Mouse (Mus musculus) limb, embryonic 10.5 days (tissue): ENCODE data around the gene Dbil5. TPM values are rescaled to one million over a fixed set of nuclear protein-coding genes. Genes with fewer than 3 reads are reported as not detected.
"Not testable (repeated sequence)": the region's sequence is repeated elsewhere in the genome, so short reads cannot be mapped to it uniquely, and the experiment has no call there.

Experiments used
- DNase-seq: peaks from one replicate; pipeline ENCODE4 v3.0.0-alpha.2; 2017; ENCODE audit warnings: low spot score
- H3K27ac ChIP-seq: fragments of 300-500 bp; sonication (generic); 2 replicates; pipeline ENCODE4 v1.5.1; 2016; ENCODE audit warnings: mild to moderate bottlenecking
- H3K27me3 ChIP-seq: fragments of 300-500 bp; sonication (generic); 2 replicates; pipeline ENCODE4 v1.6.1; 2016; ENCODE audit warnings: low read depth, mild to moderate bottlenecking; ENCODE audit not compliant: poor library complexity, severe bottlenecking
- H3K36me3 ChIP-seq: fragments of 300-500 bp; sonication (generic); 2 replicates; pipeline ENCODE4 v1.6.1; 2016; ENCODE audit warnings: mild to moderate bottlenecking, moderate library complexity
- H3K4me1 ChIP-seq: fragments of 300-500 bp; sonication (generic); 2 replicates; pipeline ENCODE4 v1.6.1; 2016
- H3K4me3 ChIP-seq: fragments of 300-500 bp; sonication (generic); 2 replicates; pipeline ENCODE4 v1.5.1; 2016; ENCODE audit warnings: mild to moderate bottlenecking, moderate library complexity
- H3K9me3 ChIP-seq: fragments of 300-500 bp; sonication (generic); replicated peaks from 2 replicates; pipeline ENCODE4 v1.6.1; 2016; ENCODE audit warnings: mild to moderate bottlenecking
- WGBS: fragments of 180-500 bp; shearing (Covaris S2); methylation state at CpG from one replicate; pipeline ENCODE4 v1.1.7; 2016; 5-methylcytosine and 5-hydroxymethylcytosine counted together
- polyA plus RNA-seq: library from polyadenylated mRNA; unstranded; fragments of >200 nt; fragmentation: Nextera tagmentation; extraction: Ambion mirVana; gene quantifications from 2 replicates; pipeline ENCODE4 v1.2.1, GENCODE M21; 2016

Dbil5 gene
- polyA plus RNA-seq, 1 experiment from 2014 or later, result 0.26 TPM

- Histone ChIP-seq H3K27ac (no peak overlapping the region), H3K36me3 (peaks cover 96% of the 10 kb centered on the region), H3K9me3 (no peaks in the 10 kb centered on the region), H3K4me1 (no peaks in the 10 kb centered on the region), H3K4me3 (no peak overlapping the region), H3K27me3 (no peaks in the 10 kb centered on the region)
- WGBS, result 94% methylated on average over 13 of the region's 13 CpGs
- DNase-seq, result no peak
Observed at GRCm38 (mm10) chr11:76210228-76210985, 7.0 kb upstream of the Dbil5 start.

- H3K27me3 ChIP-seq, H3K4me1 ChIP-seq, H3K27ac ChIP-seq, H3K4me3 ChIP-seq, H3K9me3 ChIP-seq, DNase-seq: not testable (repeated sequence)
- 93% methylated on average over 5 of the region's 6 CpGs for WGBS
- H3K36me3 ChIP-seq, result peaks cover 87% of the 10 kb centered on the region
Observed at GRCm38 (mm10) chr11:76211595-76211994, 5.8 kb upstream of the Dbil5 start.

- Histone ChIP-seq H3K27me3 (no peaks in the 10 kb centered on the region), H3K4me1 (peaks cover 21% of the 10 kb centered on the region), H3K4me3 (no peak overlapping the region), H3K36me3 (peaks cover 65% of the 10 kb centered on the region), H3K9me3 (no peaks in the 10 kb centered on the region), H3K27ac (no peak overlapping the region)
- WGBS, result 92% methylated on average over 5 of the region's 5 CpGs
- no peak for DNase-seq
Observed at GRCm38 (mm10) chr11:76213841-76214240, 3.6 kb upstream of the Dbil5 start.

- Histone ChIP-seq H3K27ac (no peak overlapping the region), H3K9me3 (no peaks in the 10 kb centered on the region), H3K4me1 (peaks cover 21% of the 10 kb centered on the region), H3K36me3 (peaks cover 64% of the 10 kb centered on the region), H3K27me3 (no peaks in the 10 kb centered on the region), H3K4me3 (no peak overlapping the region)
- 95% methylated on average over 2 of the region's 2 CpGs for WGBS
- no peak for DNase-seq
Observed at GRCm38 (mm10) chr11:76215011-76215410, 2.4 kb upstream of the Dbil5 start.

- H3K27ac ChIP-seq, result peak overlapping the region; percentile 97
- peaks cover 64% of the 10 kb centered on the region for H3K36me3 ChIP-seq
- H3K9me3 ChIP-seq, result no peaks in the 10 kb centered on the region
- peak overlapping the region; percentile 80 for H3K4me3 ChIP-seq
- 92% methylated on average over 5 of the region's 5 CpGs for WGBS
- H3K4me1 ChIP-seq, result peaks cover 21% of the 10 kb centered on the region
- no peaks in the 10 kb centered on the region for H3K27me3 ChIP-seq
- DNase-seq, result no peak
Observed at GRCm38 (mm10) chr11:76216049-76216540, 1.3 kb upstream of the Dbil5 start.

GRCm38 (mm10) chr11:76216681-76217389, 573 bp upstream of the Dbil5 start:
- peak overlapping the region; percentile 97 for H3K27ac ChIP-seq
- peaks cover 21% of the 10 kb centered on the region for H3K4me1 ChIP-seq
- H3K27me3 ChIP-seq, result no peaks in the 10 kb centered on the region
- no peaks in the 10 kb centered on the region for H3K9me3 ChIP-seq
- H3K4me3 ChIP-seq, result peak overlapping the region; percentile 80
- WGBS, result 5% methylated on average over 33 of the region's 33 CpGs
- peaks cover 64% of the 10 kb centered on the region for H3K36me3 ChIP-seq
- peak; percentile 62 for DNase-seq

- no peaks in the 10 kb centered on the region for H3K27me3 ChIP-seq
- H3K4me1 ChIP-seq, result no peaks in the 10 kb centered on the region
- H3K9me3 ChIP-seq, result no peaks in the 10 kb centered on the region
- H3K4me3 ChIP-seq, result no peak overlapping the region
- DNase-seq, result no peak
- no peak overlapping the region for H3K27ac ChIP-seq
- H3K36me3 ChIP-seq, result peaks cover 78% of the 10 kb centered on the region
- WGBS, result 94% methylated on average over 5 of the region's 5 CpGs
Observed at GRCm38 (mm10) chr11:76224631-76225030, 7.2 kb downstream of the Dbil5 start.

GRCm38 (mm10) chr11:76225051-76225450, 7.6 kb downstream of the Dbil5 start:
- no peaks in the 10 kb centered on the region for H3K9me3 ChIP-seq
- no peaks in the 10 kb centered on the region for H3K27me3 ChIP-seq
- DNase-seq, result no peak
- H3K4me3 ChIP-seq, result no peak overlapping the region
- no peaks in the 10 kb centered on the region for H3K4me1 ChIP-seq
- peaks cover 75% of the 10 kb centered on the region for H3K36me3 ChIP-seq
- H3K27ac ChIP-seq, result no peak overlapping the region

GRCm38 (mm10) chr11:76236136-76236535, 18.7 kb downstream of the Dbil5 start:
- Histone ChIP-seq H3K9me3 (no peaks in the 10 kb centered on the region), H3K27ac (no peak overlapping the region), H3K4me1 (no peaks in the 10 kb centered on the region), H3K36me3 (peaks cover 89% of the 10 kb centered on the region), H3K4me3 (no peak overlapping the region), H3K27me3 (no peaks in the 10 kb centered on the region)
- no peak for DNase-seq
- 95% methylated on average over 3 of the region's 3 CpGs for WGBS

GRCm38 (mm10) chr11:76239750-76240149, 22.3 kb downstream of the Dbil5 start:
- Histone ChIP-seq H3K4me1 (peaks cover 16% of the 10 kb centered on the region), H3K36me3 (peaks cover 55% of the 10 kb centered on the region), H3K4me3 (no peak overlapping the region), H3K9me3 (no peaks in the 10 kb centered on the region), H3K27me3 (no peaks in the 10 kb centered on the region), H3K27ac (no peak overlapping the region)
- 95% methylated on average over 2 of the region's 2 CpGs for WGBS
- DNase-seq, result no peak

- Histone ChIP-seq H3K27me3 (no peaks in the 10 kb centered on the region), H3K4me1 (peaks cover 18% of the 10 kb centered on the region), H3K9me3 (no peaks in the 10 kb centered on the region), H3K36me3 (peaks cover 40% of the 10 kb centered on the region), H3K27ac (peak within 1 kb of the TSS; percentile 91), H3K4me3 (peak within 1 kb of the TSS; percentile 95)
- WGBS, result under 1% methylated on average over 61 of the region's 61 CpGs
- DNase-seq, result peak; percentile 98
Observed at GRCm38 (mm10) chr11:76242901-76243810, 25.7 kb downstream of the Dbil5 start, which contains the start of the genes Mrm3 and Glod4. Gene Mrm3 (plus strand): TSS chr11:76243715. Gene Glod4 (minus strand): TSS chr11:76243725.

- Histone ChIP-seq H3K4me1 (peaks cover 18% of the 10 kb centered on the region), H3K36me3 (peaks cover 39% of the 10 kb centered on the region), H3K27me3 (no peaks in the 10 kb centered on the region), H3K9me3 (no peaks in the 10 kb centered on the region), H3K27ac (peak overlapping the region; percentile 91), H3K4me3 (peak overlapping the region; percentile 95)
- DNase-seq, result no peak
- WGBS, result 2% methylated on average over 34 of the region's 34 CpGs
Observed at GRCm38 (mm10) chr11:76243811-76244546, 26.6 kb downstream of the Dbil5 start.
